Mouse (Mus musculus) cerebellum, postnatal 4 days (tissue): Measurements from ENCODE around the gene Kirrel3.
A peak's percentile ranks its signal among the peaks of the same experiment; 100 is the strongest.

Experiments used
- DNase-seq, 2 experiments: peaks; one replicate each; pipeline ENCODE4 v3.0.0; 2022; ENCODE audit warnings: low spot score in 2 of 2, mixed read lengths in 1 of 2

Kirrel3 gene

GRCm38 (mm10) chr9:34600326-34600725, 114.6 kb downstream of the Kirrel3 start:
- no peak for DNase-seq

GRCm38 (mm10) chr9:34603750-34604149, 118.1 kb downstream of the Kirrel3 start:
- DNase-seq, result no peak

- DNase-seq, result no peak
Measured at GRCm38 (mm10) chr9:34604931-34605330, 119.2 kb downstream of the Kirrel3 start.

GRCm38 (mm10) chr9:34605486-34605885, 119.8 kb downstream of the Kirrel3 start:
- DNase-seq, result no peak

- DNase-seq, result peak in 1 of 2 experiments; percentile 72
Measured at GRCm38 (mm10) chr9:34607976-34608375, 122.3 kb downstream of the Kirrel3 start.

GRCm38 (mm10) chr9:34612886-34613769, 127.4 kb downstream of the Kirrel3 start:
- peak in 1 of 2 experiments; percentile 69 for DNase-seq

DNA sequence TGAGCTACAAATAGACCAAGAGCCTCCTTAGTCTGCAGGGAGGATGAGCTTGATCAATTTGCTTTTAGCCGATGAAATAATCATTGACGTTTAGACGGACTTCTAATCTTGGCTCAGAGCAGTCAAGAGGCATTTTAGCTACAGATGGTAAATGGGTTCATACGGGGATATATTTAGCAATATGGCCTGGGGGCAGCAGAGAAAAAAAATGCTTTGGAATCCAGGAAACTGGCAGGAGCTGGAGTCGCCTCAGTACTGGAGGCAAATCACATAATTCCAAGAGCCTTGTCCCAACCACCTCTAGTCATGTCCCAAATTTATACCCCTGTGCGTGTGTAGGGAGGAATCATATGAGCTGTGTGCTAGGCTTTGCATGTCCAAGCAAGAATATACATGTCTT, 132.4 kb downstream of the Kirrel3 start:
- DNase-seq, result no peak

GRCm38 (mm10) chr9:34619913-34620312, 134.2 kb downstream of the Kirrel3 start:
- DNase-seq, result no peak

GRCm38 (mm10) chr9:34623526-34623925, 137.8 kb downstream of the Kirrel3 start:
- DNase-seq, result no peak

DNA sequence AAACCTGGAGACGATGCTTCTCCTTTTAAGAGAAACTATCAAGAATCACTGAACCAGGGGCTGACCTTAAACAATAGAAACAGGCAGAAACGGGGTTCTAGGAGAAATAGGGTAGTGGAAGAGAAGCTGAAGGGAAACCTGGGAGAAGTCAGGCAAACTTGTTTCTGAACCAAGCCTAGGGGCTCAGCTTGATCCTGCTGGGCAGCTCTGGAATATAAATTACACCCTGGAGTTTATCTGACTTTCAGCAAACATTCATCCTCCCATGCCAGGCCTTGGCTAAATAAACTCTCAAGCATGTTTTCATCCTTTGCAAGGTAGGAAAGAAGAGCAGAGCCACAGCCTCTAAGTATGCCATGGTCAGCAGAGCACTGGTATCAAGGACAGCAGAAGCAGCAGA, 138.3 kb downstream of the Kirrel3 start:
- no peak for DNase-seq

DNA sequence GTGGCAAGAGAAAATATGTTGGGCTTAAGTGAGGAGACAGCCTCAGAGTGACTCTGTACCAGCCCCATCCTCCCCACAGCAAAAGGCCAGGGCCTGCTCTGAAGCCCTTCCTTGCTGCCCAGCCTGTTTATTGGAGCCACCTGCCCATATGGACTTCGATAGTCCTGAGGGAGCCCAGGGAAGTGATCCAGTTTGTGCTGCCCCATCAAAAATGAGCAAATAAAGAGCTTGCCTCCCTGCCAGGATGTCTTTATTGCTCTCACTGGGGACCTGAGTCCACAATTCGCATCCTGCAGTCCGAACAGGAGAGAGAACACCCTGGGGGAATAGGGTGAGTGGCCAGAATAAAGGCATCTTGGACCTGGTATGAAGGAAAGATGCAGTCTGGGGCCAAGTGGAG, 143.1 kb downstream of the Kirrel3 start:
- DNase-seq, result no peak

GRCm38 (mm10) chr9:34635696-34636095, 150.0 kb downstream of the Kirrel3 start:
- no peak for DNase-seq

DNA sequence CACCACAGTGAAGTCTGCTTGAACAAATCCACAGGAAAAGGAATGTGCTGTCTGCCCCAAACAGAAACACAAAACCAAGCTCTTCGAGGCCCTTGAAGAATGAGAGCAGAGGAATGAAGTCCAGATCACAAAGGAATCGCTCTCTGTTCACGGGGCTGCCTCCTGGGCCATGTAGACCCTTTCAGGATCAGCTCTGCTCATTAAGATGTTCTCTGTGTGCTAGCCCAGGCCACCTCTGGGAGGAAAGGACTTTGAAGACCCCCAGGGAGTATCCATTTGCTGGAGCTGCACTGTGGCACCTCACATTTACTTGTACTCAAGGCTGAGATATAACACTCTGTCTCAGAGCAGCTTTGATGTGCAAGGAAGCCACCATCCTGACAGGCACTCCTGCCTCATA, 158.2 kb downstream of the Kirrel3 start:
- DNase-seq, result no peak

- DNase-seq, result no peak
Measured at GRCm38 (mm10) chr9:34644392-34644791, 158.7 kb downstream of the Kirrel3 start.

DNA sequence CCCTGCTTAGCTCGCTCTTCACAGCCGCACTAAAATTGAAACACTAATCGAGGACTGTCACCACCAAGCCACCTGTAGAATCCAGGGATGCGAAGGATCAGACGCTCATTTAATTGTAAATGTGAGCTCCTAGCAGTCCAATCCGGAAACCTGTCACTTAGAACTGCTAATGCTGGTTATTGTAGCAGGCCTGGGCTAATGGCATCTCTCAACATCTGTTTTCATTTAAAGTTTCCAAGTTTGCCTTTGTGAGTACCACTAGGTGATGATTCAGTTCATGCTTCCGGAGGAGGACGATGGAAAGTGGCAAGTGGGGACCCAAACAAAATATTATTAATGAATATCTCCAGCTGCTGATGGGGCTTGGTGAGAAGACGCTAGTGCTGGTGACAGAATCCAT, 161.1 kb downstream of the Kirrel3 start:
- DNase-seq, result no peak

- no peak for DNase-seq
Measured at GRCm38 (mm10) chr9:34652278-34652677, 166.6 kb downstream of the Kirrel3 start.

DNA sequence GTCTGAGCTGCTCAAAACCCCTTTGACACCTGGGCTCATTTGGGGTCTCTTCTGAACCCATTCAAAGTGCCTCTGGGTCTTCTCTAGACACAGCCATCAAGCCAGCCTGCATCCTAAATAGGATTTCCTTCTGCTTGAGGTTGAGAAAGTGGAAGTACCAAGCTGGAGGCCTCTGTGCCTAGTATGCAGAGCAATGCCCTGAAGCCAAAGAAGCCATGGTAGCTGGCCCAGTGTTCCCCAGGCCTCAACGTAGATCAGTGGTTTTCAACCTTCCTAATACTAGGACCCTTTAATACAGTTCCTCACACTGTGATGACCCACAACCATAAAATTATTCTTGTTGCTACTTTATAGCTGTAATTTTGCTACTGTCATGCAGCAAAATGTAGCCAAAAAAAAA, 167.4 kb downstream of the Kirrel3 start:
- DNase-seq, result no peak

DNA sequence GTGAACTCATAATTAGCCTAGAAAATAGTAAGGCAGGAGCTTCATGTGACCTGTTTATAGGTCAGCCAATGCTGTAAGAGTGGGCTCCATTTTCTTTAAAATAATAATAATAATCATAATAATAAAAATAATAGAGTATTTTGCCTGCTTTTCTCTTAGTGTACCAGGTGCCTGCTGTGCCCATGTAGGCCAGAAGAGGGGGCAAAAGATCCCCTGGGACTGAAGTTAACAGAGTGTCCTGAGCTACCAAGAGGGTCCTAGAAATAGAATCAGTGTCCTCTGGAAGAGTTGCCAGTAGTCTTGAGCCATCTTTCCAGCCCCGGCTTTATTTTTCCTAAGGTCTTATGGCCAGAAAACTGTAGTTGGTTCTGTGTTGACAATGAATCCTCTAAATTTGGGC, 174.9 kb downstream of the Kirrel3 start:
- DNase-seq, result peak in 1 of 2 experiments; percentile 14

- peak in 1 of 2 experiments; percentile 48 for DNase-seq
Measured at GRCm38 (mm10) chr9:34663412-34663811, 177.7 kb downstream of the Kirrel3 start.

- no peak for DNase-seq
Measured at GRCm38 (mm10) chr9:34665361-34666129, 179.9 kb downstream of the Kirrel3 start.

- no peak for DNase-seq
Measured at GRCm38 (mm10) chr9:34667182-34667581, 181.5 kb downstream of the Kirrel3 start.

DNA sequence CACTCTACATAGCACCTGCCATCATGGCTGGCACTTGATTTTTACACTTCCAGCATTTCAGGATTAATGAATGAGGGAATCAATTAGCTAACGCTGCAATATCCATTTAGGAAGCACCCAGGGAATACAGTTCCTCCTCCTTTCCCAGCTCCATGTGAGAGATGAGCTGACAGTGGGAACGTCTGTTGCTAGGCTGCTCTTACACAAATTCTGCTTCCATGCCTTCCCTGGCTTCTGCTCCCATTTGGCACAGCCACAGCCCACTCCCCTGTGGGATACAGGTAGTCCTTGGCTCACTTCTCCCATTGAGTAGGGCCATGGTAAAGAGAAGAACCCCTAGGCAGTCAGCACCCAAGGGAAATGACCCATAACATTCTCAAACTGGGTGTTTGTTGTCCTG, 185.2 kb downstream of the Kirrel3 start:
- no peak for DNase-seq

DNA sequence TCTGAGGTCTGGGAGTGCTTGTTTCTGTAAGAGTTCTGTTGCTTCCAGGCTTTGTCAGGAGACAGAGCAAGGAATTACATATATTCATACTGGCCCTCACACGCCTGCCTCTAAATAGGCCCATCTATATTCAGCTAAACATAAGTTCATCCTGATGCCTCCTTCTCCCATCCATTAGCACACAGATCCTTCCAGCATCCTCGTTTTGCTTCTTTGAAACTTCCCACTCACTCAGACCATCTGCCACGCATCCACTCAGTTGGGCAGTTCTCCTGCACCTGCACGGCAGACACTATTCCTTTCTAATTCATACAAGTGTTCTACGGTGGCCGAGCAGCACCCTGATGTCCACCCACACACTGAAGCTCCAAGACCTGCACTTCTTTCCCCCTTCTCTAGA, 201.1 kb downstream of the Kirrel3 start:
- no peak for DNase-seq
